Mouse (Mus musculus) heart, embryonic 14.5 days (tissue): ENCODE data around the gene Wee1. TPM values are rescaled to one million over a fixed set of nuclear protein-coding genes. Genes with fewer than 3 reads are reported as not detected.
"Not testable (repeated sequence)": the region's sequence is repeated elsewhere in the genome, so short reads cannot be mapped to it uniquely, and the experiment has no call there.

Experiments
- ATAC-seq: fragments of 200-750 bp; cut with Nextera tagmentation; 2 replicates; pipeline ENCODE4 v1.8.0; 2017; ENCODE audit warnings: low read depth, moderate TSS enrichment; ENCODE audit not compliant: insufficient number of reproducible peaks, insufficient read depth, low FRiP score
- H3K27ac ChIP-seq, 2 experiments: fragments of 200-500 bp in 1 of 2; fragments of 300-500 bp in 1 of 2; sonication (generic) in 1 of 2; replicated peaks in 1 of 2; 2 replicates each; pipeline ENCODE4 v1.5.1; 2012 to 2014; ENCODE audit warnings: low read depth in 2 of 2, low read length in 2 of 2, control low read depth in 1 of 2, mild to moderate bottlenecking in 1 of 2, mixed read lengths in 1 of 2; ENCODE audit not compliant: control insufficient read depth in 1 of 2, insufficient read depth in 1 of 2
- H3K27me3 ChIP-seq: fragments of 300-500 bp; sonication (generic); 2 replicates; pipeline ENCODE4 v1.6.1; 2014; ENCODE audit warnings: mild to moderate bottlenecking, low read length, control low read depth; ENCODE audit not compliant: control insufficient read depth, insufficient read depth
- H3K36me3 ChIP-seq: fragments of 300-500 bp; sonication (generic); 2 replicates; pipeline ENCODE4 v1.6.1; 2014; ENCODE audit warnings: mild to moderate bottlenecking, control low read depth, low read length, mixed read lengths; ENCODE audit not compliant: control insufficient read depth, insufficient read depth
- H3K4me1 ChIP-seq, 2 experiments: fragments of 200-500 bp in 1 of 2; fragments of 300-500 bp in 1 of 2; sonication (generic) in 1 of 2; 2 replicates each; pipeline ENCODE4 v1.6.1; 2012 to 2014; ENCODE audit warnings: low read length in 2 of 2, control low read depth in 1 of 2, mixed read lengths in 1 of 2; ENCODE audit not compliant: control insufficient read depth in 2 of 2, insufficient read depth in 2 of 2
- H3K4me2 ChIP-seq: fragments of 300-500 bp; sonication (generic); 2 replicates; pipeline ENCODE4 v1.6.1; 2014; ENCODE audit warnings: mild to moderate bottlenecking, low read length
- H3K4me3 ChIP-seq, 2 experiments: fragments of 200-500 bp in 1 of 2; fragments of 300-500 bp in 1 of 2; sonication (generic) in 1 of 2; 2 replicates each; pipeline ENCODE4 v1.5.1; 2012 to 2014; ENCODE audit warnings: low read length in 2 of 2, mild to moderate bottlenecking in 2 of 2, control low read depth in 1 of 2, low read depth in 1 of 2, moderate library complexity in 1 of 2; ENCODE audit not compliant: control insufficient read depth in 1 of 2, insufficient read depth in 1 of 2
- H3K9ac ChIP-seq: fragments of 300-500 bp; sonication (generic); 2 replicates; pipeline ENCODE4 v1.6.1; 2014; ENCODE audit warnings: mild to moderate bottlenecking, low read length
- H3K9me3 ChIP-seq: fragments of 300-500 bp; sonication (generic); 2 replicates; pipeline ENCODE4 v1.6.1; 2016; ENCODE audit warnings: low read length, control low read depth; ENCODE audit not compliant: control insufficient read depth
- WGBS: fragments of 180-500 bp; shearing (Covaris S2); extraction: QIAGEN DNeasy Blood & Tissue Kit; methylation state at CpG from one replicate; pipeline ENCODE4 v1.1.7; 2014; 5-methylcytosine and 5-hydroxymethylcytosine counted together
- polyA plus RNA-seq: library from polyadenylated mRNA; unstranded; fragments of >200 nt; fragmentation: Nextera tagmentation; extraction: Ambion mirVana; gene quantifications from 2 replicates; pipeline ENCODE4 v1.2.1, GENCODE M21; 2014

Gene Wee1
- polyA plus RNA-seq, 1 experiment from 2014 or later = 29.8 TPM

GRCm38 (mm10) chr7:110152891-110153290 lies 31.0 kb downstream of the Wee1 start:
- WGBS = 88% methylated on average over 5 of the region's 5 CpGs
- no peak overlapping the region for H3K4me3 ChIP-seq
- no peak overlapping the region for H3K4me2 ChIP-seq
- peaks cover 16 to 22% of the 10 kb centered on the region in 2 experiments for H3K4me1 ChIP-seq
- H3K9ac ChIP-seq = no peak overlapping the region
- no peaks in the 10 kb centered on the region for H3K9me3 ChIP-seq
- no peak for ATAC-seq
- H3K36me3 ChIP-seq = peaks cover 2% of the 10 kb centered on the region; the same call in 1 of the 2 replicates
- H3K27ac ChIP-seq = no peak overlapping the region
- H3K27me3 ChIP-seq = no peaks in the 10 kb centered on the region

- Histone ChIP-seq H3K4me1 (peaks cover 20 to 30% of the 10 kb centered on the region in 2 experiments), H3K27ac (peak overlapping the region; percentile 93 to 96), H3K4me2 (peak overlapping the region; percentile 43), H3K9me3 (no peaks in the 10 kb centered on the region), H3K4me3 (no peak overlapping the region), H3K9ac (peak overlapping the region; percentile 22), H3K27me3 (no peaks in the 10 kb centered on the region), H3K36me3 (no peaks in the 10 kb centered on the region)
- 0% methylated on average over 4 of the region's 4 CpGs for WGBS
- ATAC-seq = peak; percentile 85
Observed at GRCm38 (mm10) chr7:110156712-110157260, 34.9 kb downstream of the Wee1 start.

GRCm38 (mm10) chr7:110157261-110157910 lies 35.5 kb downstream of the Wee1 start:
- Histone ChIP-seq H3K9ac (peak overlapping the region; percentile 22), H3K27me3 (no peaks in the 10 kb centered on the region), H3K9me3 (no peaks in the 10 kb centered on the region), H3K4me1 (peaks cover 20 to 30% of the 10 kb centered on the region in 2 experiments), H3K4me2 (peak overlapping the region; percentile 43), H3K27ac (peak overlapping the region; percentile 92 to 96), H3K4me3 (no peak overlapping the region), H3K36me3 (no peaks in the 10 kb centered on the region)
- 4% methylated on average over 7 of the region's 7 CpGs for WGBS
- peak; percentile 38; the same call in 1 of the 2 replicates for ATAC-seq

GRCm38 (mm10) chr7:110158073-110158472 lies 36.2 kb downstream of the Wee1 start:
- Histone ChIP-seq H3K36me3 (no peaks in the 10 kb centered on the region), H3K9ac (peak overlapping the region; percentile 22; the same call in 1 of the 2 replicates), H3K4me2 (no peak overlapping the region), H3K4me1 (peaks cover 20 to 30% of the 10 kb centered on the region in 2 experiments), H3K9me3 (no peaks in the 10 kb centered on the region), H3K27me3 (no peaks in the 10 kb centered on the region), H3K4me3 (no peak overlapping the region), H3K27ac (peak overlapping the region; percentile 92 to 96)
- no peak for ATAC-seq
- 76% methylated on average over 3 of the region's 3 CpGs for WGBS

- not testable (repeated sequence) for H3K9me3 ChIP-seq, H3K27me3 ChIP-seq, H3K4me3 ChIP-seq, H3K36me3 ChIP-seq, ATAC-seq, H3K27ac ChIP-seq, H3K9ac ChIP-seq, H3K4me2 ChIP-seq
- H3K4me1 ChIP-seq = peaks cover 22 to 33% of the 10 kb centered on the region in 2 experiments
Observed at GRCm38 (mm10) chr7:110160109-110160508, 38.3 kb downstream of the Wee1 start.

- Histone ChIP-seq H3K9me3 (no peaks in the 10 kb centered on the region), H3K9ac (no peak overlapping the region)
Observed at GRCm38 (mm10) chr7:110160601-110161000, 38.8 kb downstream of the Wee1 start.

GRCm38 (mm10) chr7:110163024-110163423 lies 41.2 kb downstream of the Wee1 start:
- WGBS = 88% methylated on average over 6 of the region's 6 CpGs
- H3K27ac ChIP-seq = peak overlapping the region in 1 of 2 experiments; percentile 95; a peak in 2 of 4 replicates

More at GRCm38 (mm10) chr7:110160601-110161000, 38.8 kb downstream of the Wee1 start:
- H3K27me3 ChIP-seq = no peaks in the 10 kb centered on the region
- H3K4me1 ChIP-seq = peaks cover 21 to 33% of the 10 kb centered on the region in 2 experiments
- H3K27ac ChIP-seq = no peak overlapping the region
- ATAC-seq = no peak
- H3K4me3 ChIP-seq = no peak overlapping the region
- no peaks in the 10 kb centered on the region for H3K36me3 ChIP-seq
- H3K4me2 ChIP-seq = no peak overlapping the region

More at GRCm38 (mm10) chr7:110163024-110163423, 41.2 kb downstream of the Wee1 start:
- no peak for ATAC-seq
- no peak overlapping the region for H3K4me3 ChIP-seq
- no peak overlapping the region for H3K9ac ChIP-seq
- peaks cover 4 to 10% of the 10 kb centered on the region in 2 experiments for H3K4me1 ChIP-seq
- no peaks in the 10 kb centered on the region for H3K27me3 ChIP-seq
- no peaks in the 10 kb centered on the region for H3K9me3 ChIP-seq
- H3K4me2 ChIP-seq = no peak overlapping the region
- H3K36me3 ChIP-seq = no peaks in the 10 kb centered on the region
